Comparison of ENCODE assay signal across 8 mouse cellular contexts in genomic region chr13:40854451-40855058, GRCm38 (mm10). TPM values are rescaled to one million over a fixed set of nuclear protein-coding genes. Genes with fewer than 3 reads are reported as not detected.
DNase-seq lines count a peak whose midpoint lies in the region; ATAC-seq and TF ChIP-seq lines count a peak whose summit lies in the region.

No protein-coding gene starts in this region.

- no peak for TF ChIP-seq CTCF in layer of hippocampus, adult 2 months (conservative IDR thresholded peaks at IDR 0.05)

- 1% methylated on average over 13 of the region's 13 CpGs for WGBS in heart, embryonic 16.5 days
- WGBS in macrophage (ENCODE audit: missing documents): 7% methylated on average over 12 of the region's 13 CpGs
- 1% methylated on average over 13 of the region's 13 CpGs for WGBS in stomach, embryonic 16.5 days

- no peak for DNase-seq in layer of hippocampus, adult 2 months (ENCODE audit: low spot score in 2 of 2)
- no peak for DNase-seq in layer of hippocampus, postnatal 10 days (ENCODE audit: low spot score in 2 of 2)
- DNase-seq in embryo, embryonic 9.5 days (ENCODE audit: extremely low spot score): peak; percentile 73
- peak; percentile 65 for DNase-seq in kidney, postnatal 10 days
- DNase-seq in urinary bladder, postnatal 10 days (ENCODE audit: low spot score): no peak

- H3K27ac ChIP-seq in layer of hippocampus, adult 2 months: peak overlapping the region; percentile 48; the same call in 1 of the 2 replicates
- H3K27ac ChIP-seq in heart, embryonic 16.5 days (ENCODE audit: low read length): peak overlapping the region; percentile 93
- no peak overlapping the region for H3K27ac ChIP-seq in macrophage
- peak overlapping the region; percentile 79 for H3K27ac ChIP-seq in stomach, embryonic 16.5 days (ENCODE audit: low read length)

- H3K36me3 ChIP-seq in heart, embryonic 16.5 days (ENCODE audit: control insufficient read depth, insufficient read depth): no peaks in the 10 kb centered on the region
- no peaks in the 10 kb centered on the region for H3K36me3 ChIP-seq in macrophage (ENCODE audit: inconsistent target)
- no peaks in the 10 kb centered on the region for H3K36me3 ChIP-seq in stomach, embryonic 16.5 days (ENCODE audit: control insufficient read depth, insufficient read depth, low read length)

- peak overlapping the region; percentile 76 for H3K9ac ChIP-seq in heart, embryonic 16.5 days (ENCODE audit: low read length)
- peak overlapping the region; percentile 73 for H3K9ac ChIP-seq in stomach, embryonic 16.5 days (ENCODE audit: low read length)

- peak; percentile 90 for ATAC-seq in heart, embryonic 16.5 days (replicated peaks; ENCODE audit: extremely low read depth, insufficient read depth, low FRiP score)
- ATAC-seq in stomach, embryonic 16.5 days (ENCODE audit: insufficient read depth, low FRiP score): peak; percentile 90

- peaks cover 11% of the 10 kb centered on the region for H3K4me1 ChIP-seq in heart, embryonic 16.5 days (ENCODE audit: control insufficient read depth, insufficient read depth, low read length)
- peaks cover 4% of the 10 kb centered on the region; the same call in 1 of the 2 replicates for H3K4me1 ChIP-seq in stomach, embryonic 16.5 days (ENCODE audit: control insufficient read depth, insufficient read depth, low read length)

- H3K79me2 ChIP-seq in macrophage (ENCODE audit: inconsistent target): no peaks in the 10 kb centered on the region

- H3K4me2 ChIP-seq in heart, embryonic 16.5 days (ENCODE audit: low read depth, low read length): peak overlapping the region; percentile 84
- H3K4me2 ChIP-seq in stomach, embryonic 16.5 days (ENCODE audit: low read depth, low read length): peak overlapping the region; percentile 77

- H3K27me3 ChIP-seq in heart, embryonic 16.5 days (ENCODE audit: control insufficient read depth, insufficient read depth, low read length): no peaks in the 10 kb centered on the region
- H3K27me3 ChIP-seq in stomach, embryonic 16.5 days (ENCODE audit: control insufficient read depth, insufficient read depth, low read length): no peaks in the 10 kb centered on the region

- H3K9me3 ChIP-seq in heart, embryonic 16.5 days (replicated peaks; ENCODE audit: control insufficient read depth, low read length): no peaks in the 10 kb centered on the region
- no peaks in the 10 kb centered on the region for H3K9me3 ChIP-seq in stomach, embryonic 16.5 days (replicated peaks; ENCODE audit: control insufficient read depth, low read length)

- peak overlapping the region; percentile 48 for H3K4me3 ChIP-seq in layer of hippocampus, adult 2 months
- H3K4me3 ChIP-seq in heart, embryonic 16.5 days (ENCODE audit: low read length): peak overlapping the region; percentile 60
- peak overlapping the region; percentile 16 for H3K4me3 ChIP-seq in macrophage (ENCODE audit: inconsistent target)
- H3K4me3 ChIP-seq in stomach, embryonic 16.5 days (replicated peaks; ENCODE audit: low read length): peak overlapping the region; percentile 49

RNA-seq across cellular contexts. Expression of gene Gcnt2, which starts 5.0 kb away (rescaled TPM):
- total RNA-seq in layer of hippocampus, adult 2 months (2021): 10 to 100 TPM; 16.3 to 17.0 TPM
- total RNA-seq in layer of hippocampus, postnatal 10 days (2021): 10 to 100 TPM; 11.1 to 13.2 TPM
- polyA plus RNA-seq in heart, embryonic 16.5 days (2015; fragmentation: Nextera tagmentation; extraction: Ambion mirVana): 4.2 and 5.0 TPM in 2 replicates
- total RNA-seq in macrophage (2018; cell fraction: chromatin; rRNA removed): 10 to 100 TPM in 1 of 26 experiments, 1 to 10 TPM in 15, under 1 TPM in 9, not detected in 1; 0.20 to 20.1 (median 1.2) TPM
- 1 to 10 TPM in 5 of 26 experiments, under 1 TPM in 21; 0.22 to 2.1 (median 0.62) TPM for total RNA-seq in macrophage (2018; cell fraction: cytosol; rRNA removed)
- total RNA-seq in macrophage (2018; cell fraction: nucleus; rRNA removed): 10 to 100 TPM in 2 of 26 experiments, 1 to 10 TPM in 21, under 1 TPM in 3; 0.33 to 15.6 (median 2.2) TPM
- 0.42 to 0.68 TPM (median 0.46 TPM) in 3 replicates for polyA plus RNA-seq in macrophage (2018)
- 9.4 and 11.3 TPM in 2 replicates for polyA plus RNA-seq in stomach, embryonic 16.5 days (2015; fragmentation: Nextera tagmentation; extraction: Ambion mirVana)

Comparison
In these comparisons a context has a peak if more than half of its experiments do, and no peak if none do; other contexts are left out.
1. DNase-seq: peak in embryo, embryonic 9.5 days (single experiment) and kidney, postnatal 10 days (single experiment); none in layer of hippocampus, adult 2 months (0 of 2), layer of hippocampus, postnatal 10 days (0 of 2) and urinary bladder, postnatal 10 days (single experiment).
2. Peak in every context shown above with its lines, with median percentiles within 50 percentile points of each other: H3K4me3 ChIP-seq.